ENCODE assay signal across 17 mouse cellular contexts in the genomic region with DNA sequence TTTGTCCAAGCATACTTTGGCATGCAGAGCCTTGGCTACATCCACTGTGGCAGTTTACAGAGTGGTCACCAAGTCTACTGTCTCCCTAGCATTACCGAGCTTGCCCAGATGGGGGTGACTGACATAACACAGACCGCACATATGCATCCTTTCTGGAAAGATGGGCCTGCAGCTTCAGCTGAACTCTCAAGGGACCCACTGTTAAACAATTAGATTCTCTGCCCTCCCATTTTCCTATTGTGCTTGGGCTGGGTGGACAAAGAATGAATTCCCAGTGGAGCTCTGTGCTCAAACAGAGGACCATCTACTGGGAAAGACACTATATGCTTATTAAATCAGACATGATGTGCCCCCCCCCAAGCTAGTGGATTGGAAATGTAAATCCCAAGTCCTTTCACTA. TPM values are rescaled to one million over a fixed set of nuclear protein-coding genes. Genes with fewer than 3 reads are reported as not detected.
DNase-seq lines count a peak whose midpoint lies in the region; ATAC-seq and TF ChIP-seq lines count a peak whose summit lies in the region.
"Had no signal": no experiment of that assay in that cellular context is flagged by ENCODE, and none has a peak within 500 bp of the region (broad histone marks: within the 10 kb centered on the region; RNA-seq: fewer than 3 reads in every experiment).

No protein-coding gene starts in this region.

- TF ChIP-seq RAD21 in CH12.LX (IDR thresholded peaks at IDR 0.05; ENCODE audit: low read depth, low read length): peak; percentile 54

- H3K27ac ChIP-seq in midbrain, embryonic 14.5 days (replicated peaks; ENCODE audit: low read depth, low read length): no peak overlapping the region
- H3K27ac ChIP-seq in midbrain, embryonic 15.5 days: no peak overlapping the region
- H3K27ac ChIP-seq in CH12.LX (ENCODE audit: insufficient read depth, low read depth): peak overlapping the region; percentile 96; the same call in 1 of the 2 replicates
- H3K27ac ChIP-seq: forebrain, embryonic 15.5 days; limb, embryonic 15.5 days; midbrain, embryonic 12.5 days had no signal

- WGBS in midbrain, embryonic 14.5 days: 80% methylated on average over 2 of the region's 2 CpGs
- 68% methylated on average over 2 of the region's 2 CpGs for WGBS in midbrain, embryonic 15.5 days

- DNase-seq in heart, adult 11 months: peak; percentile 56
- DNase-seq in heart, adult 18-20 months: no peak
- DNase-seq in midbrain, embryonic 14.5 days: peak; percentile 3
- DNase-seq in CH12.LX (ENCODE audit: extremely low read depth): peak; percentile 81
- peak; percentile 72 for DNase-seq in induced T-regulatory cell, adult 2 months (ENCODE audit: low read depth)
- no peak for DNase-seq in gastrocnemius, postnatal 10 days
- DNase-seq: cerebellum, adult 9-10 months; kidney, adult 9 months; lung, adult 18-20 months; lung, postnatal 36 days; thymus, postnatal 25 days had no signal

- no peak overlapping the region for H3K4me2 ChIP-seq in midbrain, embryonic 14.5 days (ENCODE audit: low read length)
- no peak overlapping the region for H3K4me2 ChIP-seq in midbrain, embryonic 15.5 days
- H3K4me2 ChIP-seq in CH12.LX (ENCODE audit: insufficient read depth, low read depth, poor library complexity, severe bottlenecking): peak overlapping the region; percentile 65
- H3K4me2 ChIP-seq: forebrain, embryonic 15.5 days; limb, embryonic 15.5 days; midbrain, embryonic 12.5 days had no signal

- no peaks in the 10 kb centered on the region for H3K27me3 ChIP-seq in midbrain, embryonic 14.5 days (ENCODE audit: control insufficient read depth, insufficient read depth, low read length)
- no peaks in the 10 kb centered on the region for H3K27me3 ChIP-seq in midbrain, embryonic 15.5 days (replicated peaks)
- H3K27me3 ChIP-seq in CH12.LX (replicated peaks): no peaks in the 10 kb centered on the region
- H3K27me3 ChIP-seq: forebrain, embryonic 15.5 days; limb, embryonic 15.5 days; midbrain, embryonic 12.5 days had no signal

- no peak for ATAC-seq in midbrain, embryonic 14.5 days (ENCODE audit: low FRiP score, low TSS enrichment)
- ATAC-seq in midbrain, embryonic 15.5 days (replicated peaks): no peak
- no peak for ATAC-seq in granulocyte monocyte progenitor cell, adult 5-6 weeks (replicated peaks; ENCODE audit: poor library complexity, severe bottlenecking)
- ATAC-seq: forebrain, embryonic 15.5 days had no signal

- no peak overlapping the region for H3K4me3 ChIP-seq in midbrain, embryonic 14.5 days (replicated peaks; ENCODE audit: low read depth, low read length)
- H3K4me3 ChIP-seq in midbrain, embryonic 15.5 days: no peak overlapping the region
- no peak overlapping the region for H3K4me3 ChIP-seq in CH12.LX (replicated peaks in 1 of 3; ENCODE audit: low read depth in 2 of 3, low read length in 2 of 3, poor library complexity in 1 of 3)
- H3K4me3 ChIP-seq: forebrain, embryonic 15.5 days; limb, embryonic 15.5 days; midbrain, embryonic 12.5 days had no signal

- H3K4me1 ChIP-seq in midbrain, embryonic 14.5 days (ENCODE audit: control insufficient read depth, insufficient read depth, low read length): no peaks in the 10 kb centered on the region
- no peaks in the 10 kb centered on the region for H3K4me1 ChIP-seq in midbrain, embryonic 15.5 days
- H3K4me1 ChIP-seq in CH12.LX (ENCODE audit: control insufficient read depth in 1 of 2, insufficient read depth in 2 of 2): peaks cover 69 to 97% of the 10 kb centered on the region in 2 experiments
- H3K4me1 ChIP-seq: forebrain, embryonic 15.5 days; midbrain, embryonic 12.5 days had no signal

- H3K79me2 ChIP-seq in CH12.LX (replicated peaks; ENCODE audit: control insufficient read depth, extremely low read depth, insufficient read depth, poor library complexity, severe bottlenecking): peaks cover 98% of the 10 kb centered on the region

- peak; percentile 53 for TF ChIP-seq EP300 in CH12.LX (IDR thresholded peaks at IDR 0.05; ENCODE audit: low read length)

- dilution Hi-C loops in CH12.LX (cut with MboI; ENCODE audit: extremely low pct_ligation_motif_present, extremely low pct_unique_long_range_greater_than_20kb, low sequenced_read_pairs): no loop called here

- H3K9ac ChIP-seq in midbrain, embryonic 14.5 days (replicated peaks; ENCODE audit: low read length): no peak overlapping the region
- H3K9ac ChIP-seq in midbrain, embryonic 15.5 days: no peak overlapping the region
- H3K9ac ChIP-seq in CH12.LX (ENCODE audit: insufficient read depth, low read depth): no peak overlapping the region
- H3K9ac ChIP-seq: forebrain, embryonic 15.5 days; limb, embryonic 15.5 days; midbrain, embryonic 12.5 days had no signal

- TF ChIP-seq POLR2A in CH12.LX (IDR thresholded peaks at IDR 0.05; ENCODE audit: low read depth, low read length): no peak

- TF ChIP-seq CTCF in CH12.LX (conservative IDR thresholded peaks at IDR 0.05 in 1 of 2, IDR thresholded peaks at IDR 0.05 in 1 of 2; ENCODE audit: low read depth in 2 of 2, low read length in 2 of 2): peak; percentile 33 to 67; a peak in 2 of 4 replicates

- no peaks in the 10 kb centered on the region for H3K9me3 ChIP-seq in midbrain, embryonic 14.5 days (ENCODE audit: control insufficient read depth, low read length)
- no peaks in the 10 kb centered on the region for H3K9me3 ChIP-seq in midbrain, embryonic 15.5 days
- H3K9me3 ChIP-seq in CH12.LX (replicated peaks; ENCODE audit: low read length): no peaks in the 10 kb centered on the region
- H3K9me3 ChIP-seq: forebrain, embryonic 15.5 days; limb, embryonic 15.5 days; midbrain, embryonic 12.5 days had no signal

- in situ Hi-C loops in CH12.LX (cut with MboI; ENCODE audit: low pct_ligation_motif_present, low pct_unique_long_range_greater_than_20kb, low sequenced_read_pairs): loop anchor here (5.0 kb wide), 1 partner anchor 47 kb away; no protein-coding TSS in a partner anchor

- H3K36me3 ChIP-seq in midbrain, embryonic 14.5 days (ENCODE audit: control insufficient read depth, insufficient read depth, low read length): no peaks in the 10 kb centered on the region
- no peaks in the 10 kb centered on the region for H3K36me3 ChIP-seq in midbrain, embryonic 15.5 days (replicated peaks)
- peaks cover 14 to 52% of the 10 kb centered on the region in 2 experiments for H3K36me3 ChIP-seq in CH12.LX (replicated peaks in 1 of 2; ENCODE audit: control insufficient read depth in 1 of 2, insufficient read depth in 1 of 2, low read length in 1 of 2)
- H3K36me3 ChIP-seq: forebrain, embryonic 15.5 days; limb, embryonic 15.5 days; midbrain, embryonic 12.5 days had no signal

TF ChIP-seq in CH12.LX, 34 proteins besides CTCF, POLR2A, EP300 and RAD21 (continues in another document):
- TF ChIP-seq MAX (IDR thresholded peaks at IDR 0.05; ENCODE audit: low read length) (no peak), ZNF384 (IDR thresholded peaks at IDR 0.05; ENCODE audit: low read depth, low read length) (0 out of 2 replicates have a peak, but pooled peaks have one; percentile 11), HCFC1 (IDR thresholded peaks at IDR 0.05; ENCODE audit: low read depth, low read length) (no peak), SMC3 (IDR thresholded peaks at IDR 0.05; ENCODE audit: low read depth, low read length) (peak; percentile 65), MEF2A (IDR thresholded peaks at IDR 0.05; ENCODE audit: borderline replicate concordance, low read depth, low read length) (peak; percentile 68), RCOR1 (conservative IDR thresholded peaks at IDR 0.05; ENCODE audit: low read depth, low read length) (0 out of 2 replicates have a peak, but pooled peaks have one; percentile 44), IRF4 (IDR thresholded peaks at IDR 0.05; ENCODE audit: low read depth, low read length) (peak; percentile 59; the same call in 1 of the 2 replicates), MAZ (IDR thresholded peaks at IDR 0.05; ENCODE audit: low read depth, low read length) (peak; percentile 85), ZC3H11A (IDR thresholded peaks at IDR 0.05; ENCODE audit: low read depth, low read length) (no peak), NRF1 (IDR thresholded peaks at IDR 0.05; ENCODE audit: low read depth, low read length) (no peak; the same call in 1 of the 2 replicates), PAX5 (IDR thresholded peaks at IDR 0.05; ENCODE audit: low read length) (no peak), SIN3A (IDR thresholded peaks at IDR 0.05; ENCODE audit: low read length) (peak; percentile 63; the same call in 1 of the 2 replicates), TCF12 (IDR thresholded peaks at IDR 0.05; ENCODE audit: low read depth, low read length) (peak; percentile 64; the same call in 1 of the 2 replicates), KAT2A (IDR thresholded peaks at IDR 0.05; ENCODE audit: insufficient replicate concordance, low read length) (0 out of 2 replicates have a peak, but pooled peaks have one; percentile 59), ZKSCAN1 (IDR thresholded peaks at IDR 0.05; ENCODE audit: borderline replicate concordance, low read depth, low read length) (no peak), ETS1 (conservative IDR thresholded peaks at IDR 0.05; ENCODE audit: low read depth, low read length) (peak; percentile 70), JUND (conservative IDR thresholded peaks at IDR 0.05; ENCODE audit: low read depth, low read length) (0 out of 2 replicates have a peak, but pooled peaks have one; percentile 33), ZMIZ1 (IDR thresholded peaks at IDR 0.05; ENCODE audit: low read depth, low read length) (0 out of 2 replicates have a peak, but pooled peaks have one; percentile 18)

RNA-seq across cellular contexts. Expression of gene Dock2, which starts 9.1 kb away (rescaled TPM):
- total RNA-seq in heart, adult 18-20 months (2021): 1 to 10 TPM; 1.9 to 6.0 TPM
- 0.51 and 0.62 TPM in 2 replicates for polyA plus RNA-seq in midbrain, embryonic 14.5 days (2014; fragmentation: Nextera tagmentation; extraction: Ambion mirVana)
- polyA plus RNA-seq in midbrain, embryonic 15.5 days (2015; fragmentation: Nextera tagmentation; extraction: Ambion mirVana): 0.60 and 0.68 TPM in 2 replicates
- total RNA-seq in CH12.LX (2012; rRNA removed) (109 and 133 TPM in 2 replicates), CH12.LX (2014; rRNA removed) (79.6 and 83.8 TPM in 2 replicates)
- polyA plus RNA-seq in CH12.LX (2012; ENCODE audit: insufficient read length, low read depth): 137 and 151 TPM in 2 replicates
- 1 to 10 TPM; 1.5 to 2.5 TPM for total RNA-seq in gastrocnemius, postnatal 10 days (2021)
- 88.1 and 101 TPM in 2 replicates for total RNA-seq in granulocyte monocyte progenitor cell, adult 5-6 weeks (2014; fragmentation: Nextera tagmentation)
- total RNA-seq in granulocyte monocyte progenitor cell, adult 5-6 weeks (2017): 117 and 123 TPM in 2 replicates

RNA-seq across cellular contexts. Expression of gene Spdl1, which starts 58.8 kb away (rescaled TPM):
- under 1 TPM; 0.22 to 0.33 TPM for total RNA-seq in heart, adult 18-20 months (2021)
- polyA plus RNA-seq in midbrain, embryonic 14.5 days (2014; fragmentation: Nextera tagmentation; extraction: Ambion mirVana): 3.1 and 4.6 TPM in 2 replicates
- polyA plus RNA-seq in midbrain, embryonic 15.5 days (2015; fragmentation: Nextera tagmentation; extraction: Ambion mirVana): 3.4 and 3.5 TPM in 2 replicates
- 45.2 and 56.1 TPM in 2 replicates for total RNA-seq in CH12.LX (2012; rRNA removed)
- 72.8 and 77.1 TPM in 2 replicates for total RNA-seq in CH12.LX (2014; rRNA removed)
- polyA plus RNA-seq in CH12.LX (2012; ENCODE audit: insufficient read length, low read depth): 61.1 and 68.0 TPM in 2 replicates
- 1 to 10 TPM; 2.6 to 3.5 TPM for total RNA-seq in gastrocnemius, postnatal 10 days (2021)
- 6.1 and 13.5 TPM in 2 replicates for total RNA-seq in granulocyte monocyte progenitor cell, adult 5-6 weeks (2014; fragmentation: Nextera tagmentation)
- total RNA-seq in granulocyte monocyte progenitor cell, adult 5-6 weeks (2017): 39.6 and 42.0 TPM in 2 replicates
- total RNA-seq: gastrocnemius, adult 18-20 months had no signal

Comparison
In these comparisons a context has a peak if more than half of its experiments do, and no peak if none do; other contexts are left out.
1. DNase-seq: peak in heart, adult 11 months (single experiment), midbrain, embryonic 14.5 days (single experiment), CH12.LX (single experiment) and induced T-regulatory cell, adult 2 months (single experiment); none in heart, adult 18-20 months (0 of 2) and gastrocnemius, postnatal 10 days (single experiment).
2. RNA of gene Dock2, which starts 9.1 kb away (total RNA-seq): 79.6 to 133 TPM in CH12.LX and 88.1 to 123 TPM in granulocyte monocyte progenitor cell, adult 5-6 weeks; 1.9 to 6.0 TPM in heart, adult 18-20 months and 1.5 to 2.5 TPM in gastrocnemius, postnatal 10 days; every median in the first group is over 10 times any median in the second.